Mouse (Mus musculus) heart, adult 9 months (tissue): ENCODE results near the gene Olfr1100.

Experiments used
- DNase-seq, 2 experiments: peaks; one replicate each; pipeline ENCODE4 v3.0.0; 2022; ENCODE audit warnings: low spot score in 2 of 2

Olfr1100 gene

GRCm38 (mm10) chr2:86979854-86980253, at the start of gene Olfr1100:
TSS of gene Olfr1100 (minus strand) at chr2:86979954.
- no peak for DNase-seq

DNA sequence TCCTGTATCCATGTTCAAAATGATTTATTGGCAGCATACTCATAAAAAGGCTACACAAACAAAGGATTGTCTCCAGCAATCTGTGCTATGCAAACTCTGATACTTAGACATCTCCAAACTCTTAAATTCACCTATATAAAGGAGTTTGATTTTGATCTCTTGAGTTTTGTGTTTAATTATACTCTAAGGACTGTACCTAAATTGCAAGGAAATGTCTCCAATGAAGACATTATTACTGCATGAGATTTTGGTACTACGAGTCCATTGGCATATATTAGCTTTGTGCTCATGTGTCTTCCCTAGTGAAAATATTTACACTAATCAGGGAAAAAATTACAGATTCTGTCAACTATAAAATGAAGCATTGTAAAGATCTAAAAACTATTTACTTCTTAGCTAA, 47.2 kb upstream of the Olfr1100 start, which contains the start of gene Olfr1104:
Olfr1104 (minus strand) TSS at position 101 of the 400 bp plus-strand sequence.
- DNase-seq, result no peak

DNA sequence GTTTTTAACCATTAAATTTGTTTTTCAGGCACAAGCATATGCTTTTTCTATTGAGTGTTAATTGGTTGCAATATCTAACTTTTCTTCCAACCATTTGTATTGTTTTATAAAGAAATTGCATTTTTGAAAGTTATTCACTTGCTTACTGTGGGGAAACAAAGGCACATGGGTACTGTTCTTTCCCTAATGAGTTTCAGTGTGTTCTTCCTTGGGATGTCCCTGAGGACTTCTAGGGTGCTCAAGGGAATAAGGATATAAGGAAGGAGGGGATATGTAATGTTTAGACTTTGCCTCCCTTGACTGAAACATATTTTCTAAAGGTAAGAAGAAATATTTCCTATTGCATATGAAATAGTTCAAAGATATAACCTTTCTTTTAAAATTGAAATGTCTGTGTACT, 18.3 kb upstream of the Olfr1100 start, which contains the start of gene Olfr1102:
Olfr1102 (plus strand) TSS at position 301 of the 400 bp plus-strand sequence.
- no peak for DNase-seq

DNA sequence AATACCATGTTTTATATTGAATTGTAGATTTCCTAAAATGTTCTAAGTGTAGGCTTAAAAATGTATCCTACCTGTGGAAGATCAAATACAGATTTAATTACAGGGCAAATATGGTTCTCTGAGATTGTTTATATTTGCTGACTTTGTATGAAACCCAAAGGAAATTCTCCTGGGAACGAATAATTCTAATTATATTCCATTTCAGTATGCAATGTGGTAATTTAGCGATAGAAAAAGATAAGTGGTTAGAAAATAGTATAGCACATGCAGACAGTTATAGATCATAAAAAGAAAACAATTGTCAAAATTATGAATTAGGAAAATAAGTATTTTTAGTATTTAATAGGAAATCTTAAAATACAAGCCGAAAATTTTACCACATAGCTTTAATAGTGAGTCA, 11.4 kb upstream of the Olfr1100 start, which contains the start of gene Olfr1101:
Olfr1101 (minus strand) TSS at position 101 of the 400 bp plus-strand sequence.
- DNase-seq, result no peak

- DNase-seq, result no peak
Observed at GRCm38 (mm10) chr2:86960593-86960992, 19.2 kb downstream of the Olfr1100 start, which contains the start of gene Olfr1099. TSS of gene Olfr1099 (minus strand) at chr2:86960693.

GRCm38 (mm10) chr2:86926557-86926956, 53.2 kb downstream of the Olfr1100 start:
- no peak for DNase-seq
